Mouse (Mus musculus): ENCODE measurements around the gene Mrs2.

Mrs2 gene

DNA sequence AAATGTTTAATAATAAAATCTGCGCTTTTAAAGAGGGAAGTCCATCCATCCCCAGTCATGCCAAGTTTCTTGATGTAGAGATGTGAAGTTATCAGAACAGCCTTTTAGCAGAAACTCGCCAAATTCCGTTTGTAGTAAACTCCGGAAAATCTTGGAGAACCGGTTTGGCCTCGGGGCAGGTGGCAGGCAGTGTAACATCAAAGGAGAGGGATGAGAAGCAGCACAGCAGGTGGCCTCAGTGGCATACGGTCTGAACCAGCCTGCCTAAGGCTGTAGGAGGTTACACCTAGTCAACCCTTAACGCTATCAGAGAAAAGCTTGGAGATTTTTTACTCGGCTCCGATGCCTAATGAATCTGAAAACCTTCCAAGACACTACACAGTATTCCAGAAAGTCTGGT lies 64.7 kb downstream of the Mrs2 start:
- DNase-seq (ENCODE audit: low read depth, low spot score), result no peak
- no peaks in the 10 kb centered on the region for H3K36me3 ChIP-seq (ENCODE audit: control insufficient read depth, insufficient read depth, low read length, poor library complexity, severe bottlenecking)
- H3K27me3 ChIP-seq (ENCODE audit: control insufficient read depth, insufficient read depth, low read length, poor library complexity, severe bottlenecking), result no peaks in the 10 kb centered on the region

DNA sequence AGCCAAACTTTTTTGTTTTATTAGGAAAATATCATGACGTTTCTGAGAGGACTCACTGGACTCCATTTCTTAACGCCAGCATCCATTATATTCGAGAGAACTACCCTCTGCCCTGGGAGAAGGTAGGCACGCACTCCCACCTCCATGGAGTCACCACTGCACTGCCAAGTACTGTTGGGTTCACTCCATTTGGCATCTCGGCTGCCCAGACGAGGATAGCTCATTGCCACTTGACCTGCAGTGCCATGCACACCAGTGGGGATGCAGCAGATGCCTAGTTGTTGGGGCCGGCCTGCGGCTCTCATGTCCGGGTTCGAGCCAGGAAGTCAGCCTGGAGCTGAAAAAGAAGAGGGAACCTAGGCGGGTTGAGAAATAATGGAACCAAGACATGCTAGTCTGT lies 65.1 kb downstream of the Mrs2 start:
- no peaks in the 10 kb centered on the region for H3K36me3 ChIP-seq (ENCODE audit: control insufficient read depth, insufficient read depth, low read length, poor library complexity, severe bottlenecking)
- H3K27me3 ChIP-seq (ENCODE audit: control insufficient read depth, insufficient read depth, low read length, poor library complexity, severe bottlenecking), result no peaks in the 10 kb centered on the region
- DNase-seq (ENCODE audit: low read depth, low spot score), result no peak

DNA sequence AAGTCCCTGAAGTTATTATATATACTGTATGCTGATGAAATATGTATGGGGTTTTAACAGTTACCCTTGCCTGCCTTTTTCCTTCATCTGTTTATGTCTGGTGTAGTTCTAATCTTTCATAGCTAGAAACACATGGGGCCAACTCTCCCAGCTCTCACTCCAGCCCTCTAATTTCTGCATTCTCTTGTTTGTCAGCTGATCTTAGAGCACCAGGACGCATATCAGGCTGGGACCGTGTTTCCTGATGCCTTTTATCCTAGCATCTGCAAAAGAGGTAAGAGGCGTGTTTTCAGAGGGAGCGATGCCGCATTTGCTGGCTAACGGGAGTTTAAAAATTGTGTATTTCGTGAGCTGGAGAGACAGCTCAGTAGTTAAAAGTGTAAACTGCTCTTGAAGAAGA lies 67.5 kb downstream of the Mrs2 start:
- Histone ChIP-seq H3K27me3 (ENCODE audit: control insufficient read depth, insufficient read depth, low read length, poor library complexity, severe bottlenecking) (no peaks in the 10 kb centered on the region), H3K36me3 (ENCODE audit: control insufficient read depth, insufficient read depth, low read length, poor library complexity, severe bottlenecking) (no peaks in the 10 kb centered on the region)
- DNase-seq (ENCODE audit: low read depth, low spot score), result no peak

DNA sequence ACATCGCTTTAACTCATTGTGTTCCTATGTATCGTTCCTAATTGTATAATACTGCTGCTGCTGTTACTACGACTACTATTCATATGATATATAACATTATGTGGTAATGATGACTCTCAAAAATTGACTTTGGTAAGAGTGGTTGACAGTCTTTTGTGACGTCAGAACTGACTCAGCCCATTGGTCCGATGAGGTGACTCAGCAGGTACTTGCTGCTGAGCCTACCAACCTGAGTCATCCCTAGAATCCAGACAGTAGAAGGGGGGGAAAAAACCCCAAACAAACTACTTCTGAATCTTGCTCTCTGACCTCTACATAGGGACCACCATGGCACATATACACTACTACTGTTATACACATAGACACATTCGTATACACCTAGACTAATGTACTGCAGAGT lies 71.3 kb downstream of the Mrs2 start:
- DNase-seq (ENCODE audit: low read depth, low spot score), result no peak
- H3K36me3 ChIP-seq (ENCODE audit: control insufficient read depth, insufficient read depth, low read length, poor library complexity, severe bottlenecking), result no peaks in the 10 kb centered on the region

DNA sequence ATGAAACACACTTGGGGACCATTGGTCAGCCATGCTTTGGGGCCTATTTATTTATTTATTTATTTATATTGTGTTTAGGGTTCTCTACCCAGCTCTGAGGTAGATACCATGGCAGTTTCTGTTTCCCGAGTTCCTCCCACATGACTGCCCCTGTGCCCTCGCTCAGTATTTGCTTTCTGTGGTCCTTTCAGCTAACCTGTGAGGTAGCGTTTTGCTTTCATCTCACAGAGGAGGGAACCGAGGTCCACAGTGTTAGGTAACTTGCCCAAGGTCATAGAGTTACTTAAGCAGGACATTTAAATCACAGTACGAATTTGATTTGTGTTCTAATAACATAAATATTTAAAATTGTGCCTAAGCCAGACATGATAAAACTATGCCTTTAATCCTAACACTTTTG lies 73.0 kb downstream of the Mrs2 start:
- H3K36me3 ChIP-seq (ENCODE audit: control insufficient read depth, insufficient read depth, low read length, poor library complexity, severe bottlenecking), result no peaks in the 10 kb centered on the region
- H3K27me3 ChIP-seq (ENCODE audit: control insufficient read depth, insufficient read depth, low read length, poor library complexity, severe bottlenecking), result no peaks in the 10 kb centered on the region
- no peak for DNase-seq (ENCODE audit: low read depth, low spot score)

More for the DNA sequence above, 71.3 kb downstream of the Mrs2 start:
- no peaks in the 10 kb centered on the region for H3K27me3 ChIP-seq (ENCODE audit: control insufficient read depth, insufficient read depth, low read length, poor library complexity, severe bottlenecking)

DNA sequence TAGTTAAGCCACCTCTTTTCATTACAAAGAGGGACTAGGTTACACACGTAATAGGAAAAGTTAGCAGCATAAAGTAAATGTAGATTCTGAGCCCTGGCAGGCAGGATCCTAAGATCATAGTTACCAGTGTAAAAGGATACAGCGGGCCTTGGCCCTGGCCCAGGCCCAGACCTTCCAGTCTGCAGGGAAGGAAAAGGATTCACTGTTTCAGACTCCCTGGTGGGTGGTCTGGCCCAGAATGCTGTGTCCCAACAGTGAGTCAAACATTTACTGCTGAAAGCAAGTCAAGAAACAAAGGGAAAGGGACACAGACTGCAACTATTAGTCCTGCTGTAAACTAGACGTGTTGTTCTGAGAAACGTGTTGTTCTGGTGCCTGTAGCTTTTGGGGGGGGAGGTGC lies 74.6 kb downstream of the Mrs2 start:
- no peaks in the 10 kb centered on the region for H3K36me3 ChIP-seq (ENCODE audit: control insufficient read depth, insufficient read depth, low read length, poor library complexity, severe bottlenecking)
- DNase-seq (ENCODE audit: low read depth, low spot score), result no peak

DNA sequence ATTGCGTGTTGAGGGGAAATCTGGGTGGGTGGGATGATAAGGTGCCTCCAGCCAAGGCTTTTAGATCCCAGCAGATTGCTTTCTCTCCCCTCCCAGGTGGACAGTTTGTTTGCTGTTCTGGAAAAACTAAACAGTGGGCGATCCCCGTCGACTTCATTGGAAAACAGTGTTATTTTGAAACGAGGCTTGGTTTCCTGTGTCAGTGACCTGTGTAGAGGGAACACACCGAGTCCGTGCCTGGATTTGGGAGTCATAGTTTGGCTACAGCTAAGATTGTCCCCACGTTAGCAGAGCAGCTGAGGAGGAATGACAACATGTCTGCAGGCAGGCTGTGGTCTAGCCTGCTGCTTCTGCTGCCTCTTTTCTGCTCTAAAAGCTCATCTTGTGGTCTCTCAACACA lies 76.9 kb downstream of the Mrs2 start:
- no peaks in the 10 kb centered on the region for H3K36me3 ChIP-seq (ENCODE audit: control insufficient read depth, insufficient read depth, low read length, poor library complexity, severe bottlenecking)
- peaks cover 4% of the 10 kb centered on the region; the same call in 1 of the 2 replicates for H3K27me3 ChIP-seq (ENCODE audit: control insufficient read depth, insufficient read depth, low read length, poor library complexity, severe bottlenecking)
- DNase-seq (ENCODE audit: low read depth, low spot score), result no peak

More for the DNA sequence above, 74.6 kb downstream of the Mrs2 start:
- no peaks in the 10 kb centered on the region for H3K27me3 ChIP-seq (ENCODE audit: control insufficient read depth, insufficient read depth, low read length, poor library complexity, severe bottlenecking)

DNA sequence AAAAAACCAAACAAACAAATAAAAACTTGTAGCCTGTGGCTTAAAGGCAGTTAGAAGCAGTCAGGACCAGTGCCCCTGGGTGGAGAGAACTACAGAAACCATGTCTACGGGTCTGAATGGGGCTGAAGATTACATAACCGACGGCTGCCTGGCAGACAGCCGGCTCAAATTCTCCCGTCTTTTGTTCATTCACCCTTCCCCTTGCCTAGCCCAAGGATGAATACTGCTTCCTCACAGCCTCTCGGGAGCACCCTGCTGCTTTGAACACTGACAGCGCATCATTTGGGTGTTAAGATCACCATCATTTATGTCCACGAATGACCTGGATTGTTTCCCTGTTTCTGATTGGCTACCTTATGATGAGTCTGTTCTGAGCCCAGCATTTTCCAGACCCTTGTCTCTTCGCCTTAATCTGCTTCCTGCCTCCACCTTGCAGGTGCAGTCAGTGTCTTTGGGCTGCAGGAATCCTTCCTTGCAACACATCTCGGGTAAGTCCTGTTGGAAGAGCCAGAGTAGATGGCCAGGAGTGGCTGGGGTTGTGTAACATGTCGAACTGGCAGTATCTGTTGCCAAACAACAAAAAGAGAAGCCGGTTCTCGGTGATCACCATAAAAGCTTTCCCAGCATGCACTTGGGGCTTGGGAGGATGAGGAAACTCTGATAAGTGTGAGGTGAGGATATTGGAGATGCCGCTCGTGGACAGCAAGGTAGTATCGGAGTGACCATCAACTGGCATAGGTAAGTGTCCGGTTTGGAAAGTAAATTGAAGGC lies 77.5 kb downstream of the Mrs2 start, which contains the start of gene Gpld1:
TSS of gene Gpld1 (plus strand) at position 641 of the 771 bp plus-strand sequence.
- peaks cover 4% of the 10 kb centered on the region; the same call in 1 of the 2 replicates for H3K27me3 ChIP-seq (ENCODE audit: control insufficient read depth, insufficient read depth, low read length, poor library complexity, severe bottlenecking)
- no peak for DNase-seq (ENCODE audit: low read depth, low spot score)

DNA sequence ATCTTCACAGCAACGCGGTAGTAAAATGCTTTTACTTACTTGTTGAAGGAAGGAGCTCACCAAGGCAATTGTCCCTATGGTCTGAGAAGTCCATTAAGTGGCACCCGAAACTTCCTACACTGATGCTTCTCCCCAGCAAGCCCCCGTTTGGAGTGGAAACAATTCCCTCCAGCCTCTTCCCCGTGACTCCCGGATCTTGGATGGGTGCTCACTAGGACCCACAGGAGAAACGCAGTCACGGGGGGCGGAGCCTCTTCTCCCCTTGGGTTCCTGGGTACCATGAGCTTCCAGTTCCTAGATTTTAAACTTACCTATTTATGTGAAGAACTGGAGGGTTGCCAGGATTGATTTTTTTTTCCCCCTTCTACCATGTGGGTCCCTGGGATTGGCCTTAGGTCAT lies 80.7 kb downstream of the Mrs2 start:
- H3K36me3 ChIP-seq (ENCODE audit: control insufficient read depth, insufficient read depth, low read length, poor library complexity, severe bottlenecking), result no peaks in the 10 kb centered on the region
- peaks cover 4% of the 10 kb centered on the region for H3K27me3 ChIP-seq (ENCODE audit: control insufficient read depth, insufficient read depth, low read length, poor library complexity, severe bottlenecking)
- no peak for DNase-seq (ENCODE audit: low read depth, low spot score)

More for the DNA sequence above, 77.5 kb downstream of the Mrs2 start, which contains the start of gene Gpld1:
- H3K36me3 ChIP-seq (ENCODE audit: control insufficient read depth, insufficient read depth, low read length, poor library complexity, severe bottlenecking), result no peaks in the 10 kb centered on the region

DNA sequence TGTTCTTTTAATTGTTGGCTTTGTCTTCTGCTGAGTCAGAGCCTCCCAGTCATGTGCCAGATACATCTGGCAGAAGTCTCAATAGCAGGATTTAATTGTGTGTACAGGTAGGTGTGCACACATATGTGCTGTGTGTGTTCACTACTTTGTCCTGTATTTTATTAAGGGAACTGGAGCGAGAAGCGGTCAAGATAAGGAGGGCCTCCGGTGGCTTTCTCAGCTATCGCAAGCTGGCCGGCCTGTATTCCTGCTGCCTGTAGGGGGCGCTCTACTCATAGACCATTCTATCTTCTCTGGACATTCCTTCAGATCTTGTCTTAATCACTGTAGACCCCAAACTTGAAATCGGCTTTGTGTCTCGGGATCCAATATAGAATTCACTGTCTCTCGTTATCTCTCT lies 81.5 kb downstream of the Mrs2 start:
- peak; percentile 69 for DNase-seq (ENCODE audit: low read depth, low spot score)

DNA sequence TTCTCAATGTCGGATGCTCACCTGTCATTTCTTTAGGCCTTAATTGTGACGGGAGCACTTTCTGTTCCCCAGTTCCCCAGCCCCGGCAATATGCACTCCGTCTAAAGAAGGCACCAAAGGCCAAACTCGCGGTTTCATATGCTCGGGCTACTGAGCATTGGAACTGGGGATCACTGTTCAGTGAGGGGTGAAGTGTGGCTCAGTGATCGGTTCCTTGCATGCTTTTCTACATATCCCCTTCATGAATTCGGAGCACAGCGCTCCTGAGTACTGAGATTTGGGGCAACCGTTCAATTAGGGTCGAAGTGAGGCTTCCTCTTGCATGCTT lies 82.4 kb downstream of the Mrs2 start:
- Histone ChIP-seq H3K36me3 (ENCODE audit: control insufficient read depth, insufficient read depth, low read length, poor library complexity, severe bottlenecking) (no peaks in the 10 kb centered on the region), H3K27me3 (ENCODE audit: control insufficient read depth, insufficient read depth, low read length, poor library complexity, severe bottlenecking) (peaks cover 4% of the 10 kb centered on the region)
- no peak for DNase-seq (ENCODE audit: low read depth, low spot score)

More for the DNA sequence above, 81.5 kb downstream of the Mrs2 start:
- peaks cover 4% of the 10 kb centered on the region for H3K27me3 ChIP-seq (ENCODE audit: control insufficient read depth, insufficient read depth, low read length, poor library complexity, severe bottlenecking)
- no peaks in the 10 kb centered on the region for H3K36me3 ChIP-seq (ENCODE audit: control insufficient read depth, insufficient read depth, low read length, poor library complexity, severe bottlenecking)
